Mouse (Mus musculus) stomach, postnatal 0 days (tissue): ENCODE data around the gene Fbxl17. TPM values are rescaled to one million over a fixed set of nuclear protein-coding genes. Genes with fewer than 3 reads are reported as not detected.

Source experiments
- ATAC-seq: fragments of 200-750 bp; cut with Nextera tagmentation; 2 replicates; pipeline ENCODE4 v1.8.0; 2017; ENCODE audit not compliant: low FRiP score, low TSS enrichment
- DNase-seq: peaks from one replicate; pipeline ENCODE4 v3.0.0-alpha.2; 2016; ENCODE audit warnings: low spot score
- H3K27ac ChIP-seq: fragments of 300-500 bp; sonication (generic); replicated peaks from 2 replicates; pipeline ENCODE4 v1.5.1; 2014; ENCODE audit warnings: mild to moderate bottlenecking, control low read depth
- H3K27me3 ChIP-seq: fragments of 300-500 bp; sonication (generic); 2 replicates; pipeline ENCODE4 v1.6.1; 2014; ENCODE audit warnings: low read length; ENCODE audit not compliant: control insufficient read depth, insufficient read depth
- H3K36me3 ChIP-seq: fragments of 300-500 bp; sonication (generic); 2 replicates; pipeline ENCODE4 v1.6.1; 2014; ENCODE audit warnings: low read length, mixed read lengths; ENCODE audit not compliant: control insufficient read depth, insufficient read depth
- H3K4me1 ChIP-seq: fragments of 300-500 bp; sonication (generic); replicated peaks from 2 replicates; pipeline ENCODE4 v1.6.1; 2014; ENCODE audit warnings: antibody characterized with exemption; ENCODE audit not compliant: control insufficient read depth, insufficient read depth
- H3K4me2 ChIP-seq: fragments of 300-500 bp; sonication (generic); replicated peaks from 2 replicates; pipeline ENCODE4 v1.6.1; 2014; ENCODE audit warnings: low read depth, mild to moderate bottlenecking, control low read depth, moderate library complexity
- H3K4me3 ChIP-seq: fragments of 300-500 bp; sonication (generic); 2 replicates; pipeline ENCODE4 v1.5.1; 2014; ENCODE audit warnings: low read depth, low read length, control low read depth
- H3K9ac ChIP-seq: fragments of 300-500 bp; sonication (generic); 2 replicates; pipeline ENCODE4 v1.6.1; 2014; ENCODE audit warnings: mild to moderate bottlenecking, low read length, control low read depth, mixed read lengths
- H3K9me3 ChIP-seq: fragments of 300-500 bp; sonication (generic); 2 replicates; pipeline ENCODE4 v1.6.1; 2016; ENCODE audit warnings: low read length; ENCODE audit not compliant: control insufficient read depth
- CTCF ChIP-seq: IDR thresholded peaks from 2 replicates; pipeline ENCODE4 v1.5.1; 2016; ENCODE audit warnings: antibody characterized with exemption, low read depth, mild to moderate bottlenecking, moderate library complexity
- EP300 ChIP-seq: optimal IDR thresholded peaks from 2 replicates; pipeline ENCODE3; 2016; ENCODE audit warnings: antibody characterized with exemption
- WGBS: fragments of 180-500 bp; shearing (Covaris S2); extraction: QIAGEN DNeasy Blood & Tissue Kit; methylation state at CpG from one replicate; pipeline ENCODE4 v1.1.7; 2014; 5-methylcytosine and 5-hydroxymethylcytosine counted together
- polyA plus RNA-seq: library from polyadenylated mRNA; unstranded; fragments of >200 nt; fragmentation: Nextera tagmentation; extraction: Ambion mirVana; gene quantifications from 2 replicates; pipeline ENCODE4 v1.2.1, GENCODE M21; 2015

Fbxl17 gene
- polyA plus RNA-seq, 1 experiment from 2014 or later, result 3.6 TPM

DNA sequence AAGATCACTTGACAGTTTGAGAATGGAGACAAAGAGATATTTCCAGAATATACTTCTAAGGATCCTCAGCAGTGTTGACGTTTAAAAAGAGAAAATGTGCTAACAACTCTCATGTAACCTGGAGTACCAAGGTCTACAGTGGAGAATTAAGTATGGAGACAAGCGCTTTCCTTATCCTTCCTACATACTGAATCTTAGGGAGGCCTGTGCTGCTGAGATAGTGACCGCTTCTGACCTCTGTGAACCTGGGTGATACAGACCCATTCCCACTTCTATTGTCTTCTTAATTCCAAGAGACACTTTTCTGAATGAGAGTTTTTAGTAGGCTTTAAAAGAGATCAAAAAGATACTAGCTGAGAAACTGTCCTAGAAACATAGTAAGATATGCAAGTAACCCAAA lies 278.2 kb downstream of the Fbxl17 start:
- H3K4me3 ChIP-seq, result no peak overlapping the region
- 88% methylated on average over 3 of the region's 3 CpGs for WGBS
- DNase-seq (no peak), ATAC-seq (no peak)
- TF ChIP-seq EP300 (no peak), CTCF (no peak)
- no peaks in the 10 kb centered on the region for H3K4me1 ChIP-seq
- no peaks in the 10 kb centered on the region for H3K9me3 ChIP-seq
- no peak overlapping the region for H3K4me2 ChIP-seq
- no peaks in the 10 kb centered on the region for H3K36me3 ChIP-seq
- no peak overlapping the region for H3K27ac ChIP-seq
- no peaks in the 10 kb centered on the region for H3K27me3 ChIP-seq
- no peak overlapping the region for H3K9ac ChIP-seq

DNA sequence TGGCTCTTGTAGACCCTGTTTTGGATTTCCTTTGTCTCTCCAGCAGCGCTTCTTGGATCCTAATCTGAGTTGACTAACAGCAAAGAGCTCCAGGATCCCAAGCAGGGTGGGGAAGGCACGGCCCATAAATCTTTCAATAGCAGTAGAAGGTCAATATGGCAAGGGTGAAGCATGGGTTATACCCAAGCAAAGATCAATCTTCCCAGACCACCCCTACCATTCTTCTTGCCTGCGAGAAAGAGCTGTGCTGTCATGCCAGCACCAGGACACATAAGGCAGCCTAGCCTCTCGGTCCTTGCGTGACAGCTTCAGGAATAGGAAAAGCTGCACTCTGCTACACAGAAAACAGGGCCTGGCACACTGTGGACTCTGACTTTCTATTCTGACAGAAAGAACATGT lies 279.0 kb downstream of the Fbxl17 start:
- no peak overlapping the region for H3K4me2 ChIP-seq
- H3K4me3 ChIP-seq, result no peak overlapping the region
- H3K27me3 ChIP-seq, result no peaks in the 10 kb centered on the region
- H3K4me1 ChIP-seq, result no peaks in the 10 kb centered on the region
- H3K27ac ChIP-seq, result no peak overlapping the region
- TF ChIP-seq EP300 (no peak), CTCF (no peak)
- ATAC-seq (no peak), DNase-seq (no peak)
- WGBS, result 65% methylated on average over 5 of the region's 5 CpGs
- H3K9ac ChIP-seq, result no peak overlapping the region
- H3K9me3 ChIP-seq, result no peaks in the 10 kb centered on the region
- H3K36me3 ChIP-seq, result no peaks in the 10 kb centered on the region

DNA sequence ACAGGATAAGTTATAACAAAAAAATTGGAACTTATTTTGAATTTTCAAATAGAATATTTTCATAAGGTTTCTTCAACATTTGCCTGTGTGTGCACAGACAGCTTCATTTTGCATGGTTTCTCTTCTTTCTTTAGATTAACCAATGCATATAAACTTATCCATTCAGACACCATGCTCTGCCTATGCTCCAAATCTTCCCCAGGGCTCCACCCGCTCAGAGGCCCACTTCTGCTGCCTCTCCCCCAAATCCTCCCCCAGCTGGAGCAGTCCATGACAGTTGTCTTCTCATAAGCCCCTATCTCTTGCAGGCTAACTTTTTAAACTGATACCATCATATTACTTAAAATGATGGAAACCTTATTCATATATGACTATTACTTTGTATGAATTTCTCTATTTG lies 282.8 kb downstream of the Fbxl17 start:
- ATAC-seq, result no peak
- 100% methylated on average over 1 of the region's 1 CpGs for WGBS
- Histone ChIP-seq H3K4me1 (no peaks in the 10 kb centered on the region), H3K9ac (no peak overlapping the region), H3K4me3 (no peak overlapping the region), H3K9me3 (no peaks in the 10 kb centered on the region), H3K4me2 (no peak overlapping the region), H3K36me3 (no peaks in the 10 kb centered on the region), H3K27me3 (no peaks in the 10 kb centered on the region), H3K27ac (no peak overlapping the region)
- TF ChIP-seq EP300 (no peak), CTCF (no peak)
- no peak for DNase-seq

DNA sequence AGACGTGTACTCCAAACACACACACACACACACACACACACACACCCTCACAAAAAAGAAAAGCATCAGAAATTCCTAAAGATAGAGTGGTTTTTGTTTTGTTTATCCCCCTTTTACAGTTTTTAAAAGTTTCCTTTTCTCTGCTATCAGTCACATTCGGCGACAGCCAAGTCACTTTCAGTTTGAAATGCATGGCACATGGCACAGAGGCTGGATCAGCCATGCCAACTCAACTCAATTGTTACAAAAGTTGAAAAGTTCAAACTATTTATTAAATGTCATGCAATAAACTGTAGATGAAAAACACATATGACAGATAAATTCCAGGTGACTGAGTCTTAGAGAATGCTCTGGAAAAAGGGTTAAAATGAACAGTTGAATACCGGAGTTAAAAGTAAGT lies 287.8 kb downstream of the Fbxl17 start:
- 86% methylated on average over 4 of the region's 4 CpGs for WGBS
- H3K4me3 ChIP-seq, result no peak overlapping the region

DNA sequence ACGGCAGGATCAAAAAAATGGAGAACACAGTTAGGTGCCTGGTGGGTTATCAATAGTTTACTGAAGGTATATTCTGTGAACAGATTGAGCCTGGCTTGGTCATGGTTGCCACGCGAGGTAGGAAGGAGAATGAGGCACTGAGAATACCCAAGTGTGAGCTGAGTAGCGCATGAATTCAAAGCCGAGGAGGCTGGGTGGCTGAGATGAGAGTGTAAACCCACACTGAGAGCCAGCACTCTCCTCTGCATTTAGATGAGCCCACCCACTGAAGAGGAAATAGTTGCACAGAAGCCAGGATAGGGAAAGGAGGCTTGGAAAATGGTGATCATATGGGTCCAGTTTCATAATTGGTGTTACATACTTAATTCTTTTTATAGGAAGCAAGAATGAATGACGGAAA lies 290.7 kb downstream of the Fbxl17 start:
- no peak for ATAC-seq

More for the DNA sequence above, 287.8 kb downstream of the Fbxl17 start:
- H3K4me1 ChIP-seq, result no peaks in the 10 kb centered on the region
- no peak overlapping the region for H3K9ac ChIP-seq
- no peak overlapping the region for H3K27ac ChIP-seq
- no peak overlapping the region for H3K4me2 ChIP-seq
- H3K36me3 ChIP-seq, result no peaks in the 10 kb centered on the region
- no peaks in the 10 kb centered on the region for H3K27me3 ChIP-seq
- no peak for DNase-seq
- no peak for ATAC-seq
- no peak for TF ChIP-seq CTCF
- H3K9me3 ChIP-seq, result no peaks in the 10 kb centered on the region

DNA sequence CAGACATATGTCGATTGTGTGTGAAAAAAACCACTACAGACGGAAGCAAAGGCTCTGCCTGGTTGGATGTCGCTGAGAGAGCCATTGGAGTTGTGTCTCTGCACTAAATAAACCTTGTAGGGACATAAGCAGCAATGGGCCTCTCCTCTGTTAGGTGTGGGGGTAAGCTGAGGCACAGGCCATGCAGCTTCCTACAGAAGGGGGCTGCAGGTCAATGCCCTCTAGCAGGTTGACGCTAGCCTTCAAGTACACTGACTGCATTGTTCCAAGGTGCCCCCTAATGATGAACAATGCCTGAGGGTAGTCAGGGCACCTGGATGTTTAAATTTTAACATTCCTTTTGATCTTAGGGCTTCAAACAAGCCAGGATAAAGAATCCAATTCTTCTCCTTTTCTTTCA lies 291.5 kb downstream of the Fbxl17 start:
- Histone ChIP-seq H3K4me2 (no peak overlapping the region), H3K4me1 (no peaks in the 10 kb centered on the region), H3K27ac (no peak overlapping the region), H3K9me3 (no peaks in the 10 kb centered on the region), H3K9ac (no peak overlapping the region), H3K27me3 (no peaks in the 10 kb centered on the region), H3K36me3 (no peaks in the 10 kb centered on the region), H3K4me3 (no peak overlapping the region)
- no peak for ATAC-seq
- DNase-seq, result no peak
- 79% methylated on average over 4 of the region's 4 CpGs for WGBS
- TF ChIP-seq EP300 (no peak), CTCF (no peak)

More for the DNA sequence above, 290.7 kb downstream of the Fbxl17 start:
- Histone ChIP-seq H3K9me3 (no peaks in the 10 kb centered on the region), H3K4me1 (no peaks in the 10 kb centered on the region), H3K4me2 (no peak overlapping the region), H3K4me3 (no peak overlapping the region), H3K27me3 (no peaks in the 10 kb centered on the region), H3K27ac (no peak overlapping the region), H3K36me3 (no peaks in the 10 kb centered on the region), H3K9ac (no peak overlapping the region)
- 94% methylated on average over 6 of the region's 6 CpGs for WGBS
- no peak for DNase-seq
- no peak for TF ChIP-seq CTCF
- TF ChIP-seq EP300, result no peak
